Mouse (Mus musculus): ENCODE results near the gene Sh3bp5.

DNA sequence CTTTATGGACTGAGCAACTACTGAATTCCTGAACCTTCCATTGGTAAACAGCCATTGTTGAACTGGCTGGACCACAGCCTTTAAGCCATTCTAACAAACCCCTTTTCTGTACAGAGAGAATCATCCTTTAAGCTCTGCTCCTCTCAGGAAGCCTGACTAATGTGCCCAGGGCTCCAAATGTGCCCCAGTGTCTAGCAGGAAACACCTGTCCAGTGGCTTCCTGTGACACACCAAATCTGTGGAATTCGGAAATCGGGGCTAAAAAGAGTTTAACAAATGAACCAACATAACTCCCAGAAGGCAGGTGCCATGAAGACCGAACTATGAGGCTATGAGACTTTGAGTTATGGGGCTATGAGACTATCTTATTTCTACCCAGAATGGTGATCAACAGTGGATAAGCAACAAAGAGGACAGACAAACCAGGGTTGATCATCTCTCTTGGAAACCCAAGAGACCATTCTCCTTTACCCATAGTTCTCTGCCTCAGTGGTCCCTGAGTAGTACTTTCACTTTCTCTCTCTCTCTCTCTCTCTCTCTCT, 4.0 kb downstream of the Sh3bp5 start:
- TF ChIP-seq CTCF (IDR thresholded peaks at IDR 0.05; ENCODE audit: low read depth) = no peak
- no peak for TF ChIP-seq EP300 (optimal IDR thresholded peaks at IDR 0.05)
